8 mouse cellular contexts compared by ENCODE assay signal in the genomic region with DNA sequence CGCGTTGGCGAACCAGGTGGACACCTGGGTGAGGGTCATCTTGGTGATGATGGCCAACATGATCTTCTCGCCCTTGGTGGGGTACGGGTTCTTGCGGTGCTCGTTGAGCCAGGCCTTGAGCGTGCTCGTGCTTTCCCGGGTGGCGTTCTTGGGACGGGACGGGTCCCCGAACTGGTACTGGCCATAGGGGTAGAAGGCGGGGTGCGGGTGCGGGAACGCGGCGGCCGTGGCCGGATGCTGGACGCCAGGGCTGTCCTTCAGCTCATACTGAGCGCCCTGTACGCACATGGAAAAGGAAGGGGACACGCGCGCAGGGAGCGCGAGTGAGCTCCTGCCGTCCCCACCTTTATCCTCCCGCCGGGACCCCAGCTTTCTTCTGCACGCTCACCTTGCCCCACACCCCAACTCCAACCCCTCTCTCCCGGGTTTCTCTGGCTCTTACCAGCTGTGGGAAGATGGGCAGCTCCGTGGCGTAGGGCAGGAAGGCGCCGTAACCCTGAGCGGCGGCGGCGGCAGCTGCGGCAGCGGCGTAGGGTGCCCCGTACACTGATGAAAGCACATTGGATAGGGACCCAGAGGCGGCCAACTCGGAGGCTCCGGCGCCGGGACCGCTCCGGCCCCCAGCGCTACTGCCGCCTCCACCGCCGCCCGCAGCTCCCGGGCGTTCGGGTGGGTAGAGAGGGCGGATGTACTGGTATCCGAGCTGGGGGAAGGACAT. TPM values are rescaled to one million over a fixed set of nuclear protein-coding genes. Genes with fewer than 3 reads are reported as not detected.
DNase-seq lines count a peak whose midpoint lies in the region; ATAC-seq and TF ChIP-seq lines count a peak whose summit lies in the region.

No protein-coding gene starts in this region.

- in situ Hi-C loops in ES-E14 (cut with MboI; ENCODE audit: low sequenced_read_pairs in 2 of 2, unreplicated experiment in 2 of 2), result loop anchor here (5.0 to 10.0 kb wide), 4 partner anchors 334 to 874 kb away; a partner anchor contains a TSS

- no peaks in the 10 kb centered on the region for H3K9me3 ChIP-seq in ES-E14 (ENCODE audit: control insufficient read depth, insufficient read depth, low read depth, low read length)
- no peaks in the 10 kb centered on the region for H3K9me3 ChIP-seq in forebrain, embryonic 10.5 days
- no peaks in the 10 kb centered on the region for H3K9me3 ChIP-seq in intestine, embryonic 14.5 days (ENCODE audit: control insufficient read depth, low read length)

- H3K36me3 ChIP-seq in ES-E14 (ENCODE audit: control insufficient read depth, insufficient read depth, low read length, poor library complexity, severe bottlenecking), result no peaks in the 10 kb centered on the region
- H3K36me3 ChIP-seq in forebrain, embryonic 10.5 days (replicated peaks), result peaks cover 8% of the 10 kb centered on the region
- no peaks in the 10 kb centered on the region for H3K36me3 ChIP-seq in intestine, embryonic 14.5 days (ENCODE audit: control insufficient read depth, insufficient read depth, low read length)

- H3K27ac ChIP-seq in ES-E14 (ENCODE audit: insufficient read depth, low read depth, low read length, poor library complexity, severe bottlenecking), result no peak overlapping the region
- H3K27ac ChIP-seq in forebrain, embryonic 10.5 days, result peak overlapping the region; percentile 86
- H3K27ac ChIP-seq in intestine, embryonic 14.5 days (ENCODE audit: low read depth), result no peak overlapping the region

- H3K9ac ChIP-seq in ES-E14 (ENCODE audit: insufficient read depth, low read depth, low read length, poor library complexity, severe bottlenecking), result peak overlapping the region; percentile 54
- peak overlapping the region; percentile 29; the same call in 1 of the 2 replicates for H3K9ac ChIP-seq in intestine, embryonic 14.5 days (ENCODE audit: low read length)

- H3K4me1 ChIP-seq in ES-E14 (ENCODE audit: control insufficient read depth in 2 of 2, insufficient read depth in 2 of 2, low read length in 2 of 2, poor library complexity in 1 of 2), result peaks cover 0 to 7% of the 10 kb centered on the region in 2 experiments; a peak in 2 of 4 replicates
- H3K4me1 ChIP-seq in forebrain, embryonic 10.5 days, result peaks cover 87% of the 10 kb centered on the region
- H3K4me1 ChIP-seq in intestine, embryonic 14.5 days (replicated peaks; ENCODE audit: control insufficient read depth, insufficient read depth, low read length), result peaks cover 21% of the 10 kb centered on the region; the same call in 1 of the 2 replicates

- peaks cover 100% of the 10 kb centered on the region for H3K27me3 ChIP-seq in forebrain, embryonic 10.5 days (ENCODE audit: poor library complexity, severe bottlenecking)
- peaks cover 100% of the 10 kb centered on the region for H3K27me3 ChIP-seq in intestine, embryonic 14.5 days (replicated peaks; ENCODE audit: control insufficient read depth, insufficient read depth, low read length)

- under 1% methylated on average over 64 of the region's 64 CpGs for WGBS in forebrain, embryonic 10.5 days
- under 1% methylated on average over 64 of the region's 64 CpGs for WGBS in intestine, embryonic 14.5 days

- ATAC-seq in intestine, embryonic 14.5 days (replicated peaks; ENCODE audit: low FRiP score, low TSS enrichment, low read depth), result peak; percentile 16; the same call in 1 of the 2 replicates

- H3K4me2 ChIP-seq in intestine, embryonic 14.5 days (ENCODE audit: low read length), result peak overlapping the region; percentile 87

- intact Hi-C loops in gastrocnemius, postnatal 14 days (cut with DNase I; ENCODE audit: low total_unique reads), result loop anchor here (5.0 kb wide), 1 partner anchor 552 kb away; no protein-coding TSS in a partner anchor

- DNase-seq in adrenal gland, adult (ENCODE audit: inconsistent age in 2 of 2, low spot score in 1 of 2), result peak; percentile 27 to 76
- no peak for DNase-seq in adrenal gland, adult 8-10 months
- no peak for DNase-seq in ES-E14 (ENCODE audit: low read depth, low spot score)
- DNase-seq in forebrain, embryonic 10.5 days (ENCODE audit: extremely low spot score, low spot score), result peak; percentile 63
- peak; percentile 71 for DNase-seq in intestine, embryonic 14.5 days (ENCODE audit: low spot score)
- peak; percentile 18 for DNase-seq in lung, postnatal 10 days
- no peak for DNase-seq in spleen, adult 12 weeks (ENCODE audit: low spot score)
- DNase-seq in gastrocnemius, postnatal 14 days, result no peak

- H3K4me3 ChIP-seq in ES-E14 (ENCODE audit: insufficient read depth in 1 of 2, low read depth in 1 of 2, low read length in 2 of 2, poor library complexity in 1 of 2, severe bottlenecking in 1 of 2), result peak overlapping the region; percentile 70 to 83
- peak overlapping the region; percentile 70 for H3K4me3 ChIP-seq in forebrain, embryonic 10.5 days
- peak overlapping the region; percentile 48 for H3K4me3 ChIP-seq in intestine, embryonic 14.5 days (ENCODE audit: low read depth, low read length)

TF ChIP-seq in ES-E14, 5 proteins besides CTCF, POLR2A, EP300 and RAD21:
- TF ChIP-seq ZNF384 (IDR thresholded peaks at IDR 0.05; ENCODE audit: low read depth, low read length) (no peak), CHD2 (IDR thresholded peaks at IDR 0.05; ENCODE audit: low read depth, low read length) (no peak), MAFK (IDR thresholded peaks at IDR 0.05; ENCODE audit: insufficient read depth, low read depth, low read length) (no peak), ZC3H11A (IDR thresholded peaks at IDR 0.05; ENCODE audit: borderline replicate concordance, low read depth, low read length) (no peak), HCFC1 (IDR thresholded peaks at IDR 0.05; ENCODE audit: borderline replicate concordance, insufficient read depth, low read length) (no peak)

RNA-seq across cellular contexts. Expression of a gene that starts 1.2 kb away (rescaled TPM):
- 10 to 100 TPM in 1 of 4 experiments, 1 to 10 TPM in 3; 7.4 to 13.8 (median 9.3) TPM for total RNA-seq in adrenal gland, adult 8-10 months (2022)
- total RNA-seq in ES-E14 (2012; rRNA removed), result 0.42 and 0.98 TPM in 2 replicates
- 11.8 and 12.2 TPM in 2 replicates for polyA plus RNA-seq in forebrain, embryonic 10.5 days (2016; fragmentation: Nextera tagmentation; extraction: Ambion mirVana)
- polyA plus RNA-seq in intestine, embryonic 14.5 days (2014; fragmentation: Nextera tagmentation; extraction: Ambion mirVana), result 0.31 and 0.59 TPM in 2 replicates
- under 1 TPM; 0.29 to 0.35 TPM for total RNA-seq in gastrocnemius, postnatal 14 days (2021)

Comparison
In these comparisons a context has a peak if more than half of its experiments do, and no peak if none do; other contexts are left out.
1. DNase-seq: peak in adrenal gland, adult (2 of 2), forebrain, embryonic 10.5 days (single experiment), intestine, embryonic 14.5 days (single experiment) and lung, postnatal 10 days (single experiment); none in adrenal gland, adult 8-10 months (single experiment), ES-E14 (single experiment), spleen, adult 12 weeks (single experiment) and gastrocnemius, postnatal 14 days (single experiment).
2. Peak in every context shown above with its lines, with median percentiles within 50 percentile points of each other: H3K4me3 ChIP-seq.